Mouse (Mus musculus) intestine, postnatal 0 days (tissue): ENCODE measurements around the gene Htra3. TPM values are rescaled to one million over a fixed set of nuclear protein-coding genes. Genes with fewer than 3 reads are reported as not detected.

Experiments
- ATAC-seq: fragments of 200-750 bp; cut with Nextera tagmentation; 2 replicates; pipeline ENCODE4 v1.8.0; 2017; ENCODE audit warnings: mild to moderate bottlenecking, moderate TSS enrichment, moderate library complexity
- H3K27ac ChIP-seq: fragments of 300-500 bp; sonication (generic); 2 replicates; pipeline ENCODE4 v1.5.1; 2014; ENCODE audit warnings: mild to moderate bottlenecking, low read depth, low read length, moderate library complexity
- H3K27me3 ChIP-seq: fragments of 300-500 bp; sonication (generic); replicated peaks from 2 replicates; pipeline ENCODE4 v1.6.1; 2014; ENCODE audit warnings: low read length, mixed read lengths; ENCODE audit not compliant: control insufficient read depth, insufficient read depth
- H3K36me3 ChIP-seq: fragments of 300-500 bp; sonication (generic); 2 replicates; pipeline ENCODE4 v1.6.1; 2014; ENCODE audit warnings: mild to moderate bottlenecking, moderate library complexity; ENCODE audit not compliant: control insufficient read depth, insufficient read depth
- H3K4me1 ChIP-seq: fragments of 300-500 bp; sonication (generic); replicated peaks from 2 replicates; pipeline ENCODE4 v1.6.1; 2014; ENCODE audit warnings: antibody characterized with exemption, low read length, mixed read lengths; ENCODE audit not compliant: control insufficient read depth, insufficient read depth
- H3K4me2 ChIP-seq: fragments of 300-500 bp; sonication (generic); replicated peaks from 2 replicates; pipeline ENCODE4 v1.6.1; 2014; ENCODE audit warnings: low read depth, mild to moderate bottlenecking, moderate library complexity
- H3K4me3 ChIP-seq: fragments of 300-500 bp; sonication (generic); 2 replicates; pipeline ENCODE4 v1.5.1; 2014; ENCODE audit warnings: low read depth, low read length
- H3K9ac ChIP-seq: fragments of 300-500 bp; sonication (generic); 2 replicates; pipeline ENCODE4 v1.6.1; 2014; ENCODE audit warnings: mild to moderate bottlenecking, low read depth, low read length
- H3K9me3 ChIP-seq: fragments of 300-500 bp; sonication (generic); 2 replicates; pipeline ENCODE4 v1.6.1; 2016; ENCODE audit warnings: mixed run types; ENCODE audit not compliant: control insufficient read depth
- CTCF ChIP-seq: sonication (generic); IDR thresholded peaks from 2 replicates; pipeline ENCODE4 v1.5.1; 2016; ENCODE audit warnings: low read depth, mild to moderate bottlenecking, control low read depth, antibody characterized with exemption, moderate library complexity
- WGBS: fragments of 180-500 bp; shearing (Covaris S2); extraction: QIAGEN DNeasy Blood & Tissue Kit; methylation state at CpG from one replicate; pipeline ENCODE4 v1.1.7; 2014; 5-methylcytosine and 5-hydroxymethylcytosine counted together
- polyA plus RNA-seq: library from polyadenylated mRNA; unstranded; fragments of >200 nt; fragmentation: Nextera tagmentation; extraction: Ambion mirVana; gene quantifications from 2 replicates; pipeline ENCODE4 v1.2.1, GENCODE M21; 2015

The Htra3 gene
- 24.5 and 25.5 TPM in 2 replicates for polyA plus RNA-seq

DNA sequence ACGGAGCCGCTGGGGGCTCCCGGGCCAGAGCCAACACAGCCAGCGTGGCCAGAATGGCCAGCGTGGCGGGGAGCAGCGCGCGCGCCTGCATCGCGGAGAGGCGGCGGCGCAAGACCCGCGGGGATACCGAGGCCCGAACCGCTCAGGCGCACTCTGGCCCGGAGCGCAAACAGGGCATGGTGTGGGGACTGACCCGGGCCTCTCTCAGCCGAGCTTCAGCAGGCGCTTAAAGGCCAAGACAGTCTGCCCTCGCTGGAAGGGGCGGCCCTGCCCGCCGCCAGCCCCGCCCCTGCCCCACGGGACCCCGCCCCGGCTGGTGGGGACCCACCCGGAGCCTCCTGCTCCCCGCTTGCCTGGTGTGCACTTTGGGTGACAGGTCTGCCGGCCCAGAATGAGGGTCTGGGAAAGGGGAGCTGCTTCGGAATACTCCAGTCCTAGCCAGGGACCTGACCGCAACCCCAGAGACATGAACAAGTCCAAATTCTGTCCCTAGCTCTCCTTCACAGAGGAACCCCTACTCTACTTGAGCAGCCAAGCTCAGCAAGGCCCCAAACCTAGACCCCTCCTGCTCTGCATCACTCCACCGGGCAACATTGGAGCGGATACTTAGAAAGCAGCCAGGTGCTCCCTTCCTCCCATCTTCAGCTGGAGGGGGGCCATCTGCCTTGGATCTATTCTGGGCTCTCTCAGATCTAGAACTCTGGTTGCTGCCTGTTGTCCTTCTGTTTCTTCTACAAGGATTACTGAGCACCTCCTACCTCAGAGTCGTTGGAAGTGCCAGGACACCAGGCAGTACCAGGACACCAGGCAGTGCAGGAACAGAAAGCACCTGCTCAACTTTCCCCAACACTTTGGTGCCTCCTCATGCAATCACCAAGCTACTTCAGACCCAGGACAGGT, at the start of gene Htra3:
Gene Htra3, minus strand, starts transcription at position 527 of the 900 bp plus-strand sequence.
- no peak for ATAC-seq

DNA sequence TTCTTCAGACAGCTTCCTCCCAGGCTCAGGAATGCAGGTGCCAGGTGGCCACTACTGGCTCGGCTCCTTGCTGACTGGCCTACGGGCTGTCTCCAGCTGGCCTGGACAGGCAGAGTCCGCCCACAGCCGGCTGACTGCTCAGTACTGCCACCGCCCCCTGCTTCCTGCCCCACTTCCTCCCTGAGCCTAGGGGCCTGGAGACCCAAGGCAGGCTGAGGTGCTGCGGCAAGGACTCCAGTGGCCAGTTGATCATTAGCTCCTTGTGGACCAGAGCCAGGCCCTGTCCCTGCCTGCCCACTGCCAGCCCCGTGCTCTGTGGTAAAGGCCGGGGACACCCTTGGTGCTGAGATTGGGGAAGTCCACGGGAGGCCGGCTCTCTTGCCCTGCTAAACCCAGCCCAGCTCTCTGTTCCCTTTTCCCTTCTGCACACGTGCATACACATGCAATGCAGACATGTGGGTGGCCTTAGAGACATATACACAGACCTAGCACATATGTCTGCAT, 49.4 kb upstream of the Htra3 start:
- Histone ChIP-seq H3K4me3 (peak overlapping the region; percentile 16), H3K4me1 (0 out of 2 replicates have a peak, but pooled peaks cover 3% of the 10 kb centered on the region), H3K36me3 (0 out of 2 replicates have a peak, but pooled peaks cover 5% of the 10 kb centered on the region), H3K27ac (peak overlapping the region; percentile 75), H3K9me3 (no peaks in the 10 kb centered on the region), H3K4me2 (peak overlapping the region; percentile 40), H3K27me3 (no peaks in the 10 kb centered on the region), H3K9ac (peak overlapping the region; percentile 40)
- peak; percentile 57 for ATAC-seq
- no peak for TF ChIP-seq CTCF
- 25% methylated on average over 11 of the region's 11 CpGs for WGBS

More for the DNA sequence above, at the start of gene Htra3:
- 11% methylated on average over 35 of the region's 42 CpGs for WGBS
- H3K9ac ChIP-seq: peak within 1 kb of the TSS; percentile 53
- peaks cover 26% of the 10 kb centered on the region for H3K27me3 ChIP-seq
- no peak within 1 kb of the TSS for H3K27ac ChIP-seq
- peaks cover 2% of the 10 kb centered on the region; the same call in 1 of the 2 replicates for H3K4me1 ChIP-seq
- H3K9me3 ChIP-seq: no peaks in the 10 kb centered on the region
- peak within 1 kb of the TSS; percentile 39 for H3K4me3 ChIP-seq
- no peak for TF ChIP-seq CTCF
- peak within 1 kb of the TSS; percentile 69 for H3K4me2 ChIP-seq
- H3K36me3 ChIP-seq: no peaks in the 10 kb centered on the region

DNA sequence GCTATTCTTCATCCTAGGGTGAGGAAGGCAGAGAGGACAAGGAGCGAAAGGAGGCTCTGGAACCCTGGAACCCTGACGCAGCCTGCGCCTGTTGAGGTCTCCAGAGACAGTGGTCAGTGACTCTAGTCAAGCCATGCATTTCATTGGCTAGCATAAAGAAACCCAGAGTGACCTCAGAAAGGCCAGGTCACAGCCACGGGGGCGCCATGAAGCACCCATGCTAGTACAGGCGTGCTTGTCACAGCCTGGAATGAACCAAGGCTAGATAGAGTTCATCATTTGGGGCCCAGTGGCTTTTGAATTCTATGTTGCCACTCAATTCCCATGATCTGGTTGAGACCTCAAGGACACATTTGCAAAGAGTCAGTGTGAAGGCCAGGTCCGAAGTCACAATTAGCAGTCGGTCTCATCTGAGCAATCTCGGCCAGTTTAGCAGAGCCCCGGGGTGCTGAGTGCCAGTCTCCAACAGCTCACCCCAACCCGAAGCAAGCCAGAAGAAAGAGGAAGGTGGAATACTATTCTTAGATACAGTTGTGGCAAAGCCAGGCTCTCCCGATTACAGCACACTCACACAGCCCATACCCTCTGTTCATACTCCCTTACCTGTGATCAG, 48.9 kb upstream of the Htra3 start:
- H3K4me2 ChIP-seq: peak overlapping the region; percentile 40
- peak overlapping the region; percentile 75 for H3K27ac ChIP-seq
- peak overlapping the region; percentile 34; the same call in 1 of the 2 replicates for H3K9ac ChIP-seq
- no peaks in the 10 kb centered on the region for H3K27me3 ChIP-seq
- peak overlapping the region; percentile 16 for H3K4me3 ChIP-seq
- WGBS: 71% methylated on average over 12 of the region's 12 CpGs
- 0 out of 2 replicates have a peak, but pooled peaks cover 3% of the 10 kb centered on the region for H3K4me1 ChIP-seq
- H3K9me3 ChIP-seq: no peaks in the 10 kb centered on the region
- no peak for TF ChIP-seq CTCF
- H3K36me3 ChIP-seq: 0 out of 2 replicates have a peak, but pooled peaks cover 7% of the 10 kb centered on the region
- ATAC-seq: no peak

DNA sequence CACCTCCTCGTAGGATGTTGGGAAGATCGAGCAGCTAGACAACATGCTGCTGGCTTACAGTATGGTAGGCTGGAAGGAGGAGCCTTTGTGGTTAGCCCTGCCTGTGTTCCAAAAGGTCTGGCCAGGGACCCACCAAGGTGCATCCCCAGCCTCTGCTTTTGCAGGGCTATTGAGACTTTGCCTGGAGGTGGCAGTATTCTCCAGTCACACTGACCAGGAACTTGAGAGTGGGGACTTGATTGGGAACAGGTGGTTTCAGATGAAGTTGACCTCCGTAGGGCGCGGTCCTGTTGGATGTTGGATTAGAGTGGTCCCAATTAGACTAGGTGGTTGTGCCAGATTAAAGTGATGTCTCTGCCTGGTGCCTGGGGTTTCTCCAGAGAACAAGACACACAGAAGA, 47.9 kb upstream of the Htra3 start:
- peak; percentile 45; the same call in 1 of the 2 replicates for TF ChIP-seq CTCF
- no peak for ATAC-seq
- no peak overlapping the region for H3K4me3 ChIP-seq
- H3K4me1 ChIP-seq: 0 out of 2 replicates have a peak, but pooled peaks cover 3% of the 10 kb centered on the region
- H3K27ac ChIP-seq: no peak overlapping the region
- no peaks in the 10 kb centered on the region for H3K27me3 ChIP-seq
- 92% methylated on average over 5 of the region's 5 CpGs for WGBS
- no peak overlapping the region for H3K9ac ChIP-seq
- H3K9me3 ChIP-seq: no peaks in the 10 kb centered on the region
- peaks cover 17% of the 10 kb centered on the region for H3K36me3 ChIP-seq
- peak overlapping the region; percentile 40; the same call in 1 of the 2 replicates for H3K4me2 ChIP-seq

DNA sequence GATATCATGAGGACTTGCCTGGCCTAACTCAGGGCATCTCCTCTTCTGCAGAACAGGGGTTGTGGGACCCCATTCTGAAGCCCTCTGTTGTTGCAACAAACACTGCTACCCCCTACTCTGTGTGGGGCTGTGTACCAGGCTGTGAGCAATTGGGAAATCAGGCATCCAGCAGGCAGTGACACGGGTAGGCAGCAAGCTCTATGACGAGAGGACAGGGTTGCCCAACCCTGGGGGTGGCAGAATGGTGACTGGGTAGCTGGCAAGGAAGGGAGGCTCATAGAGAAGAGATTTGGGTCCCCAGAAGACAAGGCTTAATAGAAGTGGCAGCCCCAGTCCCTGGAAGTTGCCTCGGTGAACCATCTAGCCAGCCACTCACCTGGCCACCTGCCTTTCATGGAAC, 46.3 kb upstream of the Htra3 start:
- H3K27me3 ChIP-seq: no peaks in the 10 kb centered on the region
- H3K4me1 ChIP-seq: no peaks in the 10 kb centered on the region
- no peaks in the 10 kb centered on the region for H3K9me3 ChIP-seq
- H3K27ac ChIP-seq: no peak overlapping the region
- ATAC-seq: no peak
- WGBS: 80% methylated on average over 3 of the region's 3 CpGs
- H3K4me3 ChIP-seq: no peak overlapping the region
- no peak for TF ChIP-seq CTCF
- no peak overlapping the region for H3K9ac ChIP-seq
- no peak overlapping the region for H3K4me2 ChIP-seq
- peaks cover 32% of the 10 kb centered on the region for H3K36me3 ChIP-seq

DNA sequence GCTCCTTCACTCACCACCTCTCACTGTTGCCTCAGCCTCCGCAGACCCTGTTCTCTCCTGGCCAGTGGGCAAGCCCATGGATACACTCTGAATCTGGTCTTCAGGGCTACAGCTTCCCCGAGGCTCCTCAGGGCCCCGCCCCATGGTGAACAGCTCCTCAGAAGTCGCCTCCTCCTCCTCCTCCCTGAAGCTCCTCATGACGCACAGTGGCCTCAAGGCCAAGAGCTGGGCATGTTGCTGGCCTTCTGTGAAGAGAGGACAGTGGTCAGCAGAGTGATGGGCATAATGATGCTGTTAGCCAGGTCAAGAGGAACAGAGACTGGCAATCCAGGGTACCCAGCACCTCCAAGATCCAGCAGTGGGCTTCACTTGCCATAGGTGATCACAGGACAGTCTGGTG, 44.3 kb upstream of the Htra3 start:
- H3K36me3 ChIP-seq: peaks cover 41% of the 10 kb centered on the region
- no peak overlapping the region for H3K27ac ChIP-seq
- H3K9me3 ChIP-seq: no peaks in the 10 kb centered on the region
- H3K4me2 ChIP-seq: no peak overlapping the region
- H3K4me3 ChIP-seq: no peak overlapping the region
- no peak for ATAC-seq
- peaks cover 2% of the 10 kb centered on the region; the same call in 1 of the 2 replicates for H3K4me1 ChIP-seq
- 51% methylated on average over 5 of the region's 5 CpGs for WGBS
- TF ChIP-seq CTCF: no peak
- H3K9ac ChIP-seq: no peak overlapping the region
- H3K27me3 ChIP-seq: no peaks in the 10 kb centered on the region
